Mouse (Mus musculus) embryo, embryonic 10 days (tissue): ENCODE results near the gene Gm7980.
"Not testable (repeated sequence)": the region's sequence is repeated elsewhere in the genome, so short reads cannot be mapped to it uniquely, and the experiment has no call there.

ENCODE experiments used
- DNase-seq: peaks from one replicate; pipeline ENCODE4 v3.0.0-alpha.2; 2015; ENCODE audit warnings: low spot score

The Gm7980 gene

GRCm38 (mm10) chr14:41907190-41907589, at the start of gene Gm7980:
TSS of gene Gm7980 (minus strand) at chr14:41907290.
- DNase-seq: not testable (repeated sequence)

GRCm38 (mm10) chr14:41943695-41944094, 36.6 kb upstream of the Gm7980 start, which contains the start of gene 1700024B05Rik:
TSS of gene 1700024B05Rik (plus strand) at chr14:41943995.
- not testable (repeated sequence) for DNase-seq

DNA sequence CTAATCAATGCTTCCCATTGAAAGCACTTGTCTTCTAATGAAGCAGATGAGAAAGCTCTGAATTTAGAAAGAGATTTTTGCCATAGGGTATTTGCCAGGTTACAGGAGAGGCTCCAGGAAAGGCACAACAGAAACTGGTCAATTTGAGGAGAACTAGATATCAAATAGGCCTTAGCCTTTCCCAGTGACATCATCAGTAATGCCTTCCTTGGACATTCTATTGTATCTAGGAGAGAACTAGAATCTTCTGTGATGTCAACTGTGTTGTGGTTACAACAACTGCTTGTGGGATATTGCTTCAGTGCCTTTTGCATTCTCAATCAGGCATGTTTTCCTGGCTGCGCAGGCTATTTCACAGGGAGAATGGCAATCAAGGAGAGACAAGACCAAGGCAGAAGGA, 17.6 kb upstream of the Gm7980 start, which contains the start of gene 1700049E17Rik1:
TSS of gene 1700049E17Rik1 (plus strand) at position 301 of the 400 bp plus-strand sequence.
- not testable (repeated sequence) for DNase-seq
